Mouse (Mus musculus): Measurements from ENCODE around the gene Sod3. TPM values are rescaled to one million over a fixed set of nuclear protein-coding genes. Genes with fewer than 3 reads are reported as not detected.

Gene Sod3
- polyA plus RNA-seq, 1 experiment from 2014 or later: 2.7 TPM

DNA sequence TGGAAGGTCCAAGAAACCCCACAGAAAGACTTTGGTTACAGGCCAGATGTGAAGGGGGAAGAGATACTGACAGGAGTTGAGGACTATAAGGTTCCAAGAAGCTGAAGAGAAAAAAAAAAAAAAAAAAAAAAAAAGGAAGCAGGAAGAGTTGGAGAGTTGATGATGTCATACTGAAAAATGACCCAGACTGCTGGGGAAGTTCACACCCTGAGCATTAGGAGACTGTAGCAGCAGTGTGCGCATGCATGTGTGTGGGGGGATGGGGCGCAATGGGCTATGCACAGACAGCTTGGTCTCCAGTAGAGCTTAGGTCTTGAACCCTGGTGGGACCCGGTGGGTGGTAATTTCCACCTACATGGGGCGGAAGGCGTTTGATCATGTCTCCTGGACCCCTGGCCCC lies 20.2 kb downstream of the Sod3 start:
- no peak for ATAC-seq (ENCODE audit: insufficient number of reproducible peaks, low FRiP score, low TSS enrichment, low read depth)
- no peak overlapping the region for H3K27ac ChIP-seq (replicated peaks)
- 89% methylated on average over 5 of the region's 5 CpGs for WGBS

DNA sequence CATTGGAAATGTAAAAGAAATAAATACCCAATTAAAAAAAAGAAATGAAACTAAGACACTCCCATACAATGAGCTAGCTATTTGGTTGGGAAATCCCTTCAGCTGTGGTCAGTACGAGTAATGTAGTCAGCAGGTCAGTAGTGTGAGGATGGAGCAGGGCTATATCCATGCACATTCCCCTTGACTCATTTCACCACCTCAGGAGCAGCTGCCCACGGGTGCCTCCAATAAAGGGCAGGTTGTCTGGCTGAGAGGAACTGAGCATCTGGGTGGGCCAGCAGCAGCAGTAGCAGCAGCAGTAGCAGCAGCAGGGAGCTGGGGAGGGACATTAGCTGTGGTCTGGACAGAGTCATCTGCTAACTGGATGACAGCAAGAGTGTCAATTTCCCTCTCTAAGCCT lies 22.4 kb downstream of the Sod3 start:
- no peaks in the 10 kb centered on the region for H3K9me3 ChIP-seq (replicated peaks)
- no peaks in the 10 kb centered on the region for H3K36me3 ChIP-seq
- H3K27me3 ChIP-seq: no peaks in the 10 kb centered on the region
- H3K27ac ChIP-seq (replicated peaks): no peak overlapping the region
- H3K9ac ChIP-seq: no peak overlapping the region
- no peak overlapping the region for H3K4me3 ChIP-seq (replicated peaks)
- no peak for ATAC-seq (ENCODE audit: insufficient number of reproducible peaks, low FRiP score, low TSS enrichment, low read depth)
- H3K4me2 ChIP-seq (replicated peaks): no peak overlapping the region
- 76% methylated on average over 2 of the region's 2 CpGs for whole genome bisulfite sequencing
- no peaks in the 10 kb centered on the region for H3K4me1 ChIP-seq

More for the DNA sequence above, 20.2 kb downstream of the Sod3 start:
- Histone ChIP-seq H3K4me3 (replicated peaks) (no peak overlapping the region), H3K9ac (no peak overlapping the region), H3K36me3 (no peaks in the 10 kb centered on the region), H3K27me3 (no peaks in the 10 kb centered on the region), H3K9me3 (replicated peaks) (no peaks in the 10 kb centered on the region), H3K4me1 (no peaks in the 10 kb centered on the region), H3K4me2 (replicated peaks) (no peak overlapping the region)

DNA sequence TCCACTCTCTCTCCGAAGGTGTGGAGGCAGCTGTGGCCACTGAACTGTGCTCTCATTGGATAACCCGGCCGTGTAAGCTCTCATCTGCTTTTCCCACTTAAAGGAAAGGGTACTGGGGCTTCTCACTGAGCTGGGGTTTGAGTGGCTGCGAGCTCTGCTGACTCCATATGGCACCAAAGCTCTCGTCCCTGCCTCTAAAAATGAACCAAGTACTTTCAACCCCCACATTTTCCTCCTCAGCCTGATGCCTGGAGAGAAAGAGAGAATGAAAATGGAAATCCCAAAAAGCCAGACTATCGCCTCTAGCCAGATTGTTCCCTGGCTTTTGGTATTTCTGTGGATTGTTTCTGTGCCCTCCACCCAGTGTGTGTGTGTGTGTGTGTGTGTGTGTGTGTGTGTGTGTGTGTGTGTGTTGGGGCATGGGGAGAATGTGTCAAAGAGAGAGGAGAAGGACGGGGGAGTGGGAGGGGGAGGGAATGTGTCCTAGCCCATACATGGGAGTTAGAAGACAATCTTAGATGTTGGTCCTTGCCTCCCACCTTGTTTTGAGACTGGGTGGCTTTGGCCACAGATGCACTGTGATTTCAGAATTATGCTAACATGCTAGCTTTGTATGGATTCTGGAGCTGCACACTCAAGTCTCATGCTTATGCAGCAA lies 24.6 kb downstream of the Sod3 start:
- no peak overlapping the region for H3K27ac ChIP-seq (replicated peaks)

DNA sequence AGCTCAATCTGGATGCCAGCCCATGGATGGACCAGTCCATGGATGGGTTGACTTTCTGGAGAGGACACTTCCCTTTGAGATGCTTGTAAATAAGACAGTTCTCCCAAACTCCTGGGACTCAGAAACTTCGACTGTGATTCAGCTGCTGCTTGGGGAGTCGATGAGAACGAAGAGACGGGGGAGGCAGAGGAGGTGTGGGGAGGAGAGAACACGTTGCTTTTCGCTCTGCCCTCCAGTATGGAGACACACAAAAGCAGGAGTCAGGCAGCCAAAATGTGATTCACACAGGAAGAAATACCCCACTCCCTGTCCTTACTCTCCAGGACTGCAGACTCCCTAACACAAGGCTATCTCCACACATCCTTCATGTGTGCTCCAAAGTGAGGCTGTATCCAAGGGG lies 26.8 kb downstream of the Sod3 start:
- Histone ChIP-seq H3K4me1 (no peaks in the 10 kb centered on the region), H3K27ac (replicated peaks) (no peak overlapping the region), H3K27me3 (no peaks in the 10 kb centered on the region), H3K4me3 (replicated peaks) (no peak overlapping the region), H3K36me3 (no peaks in the 10 kb centered on the region), H3K9ac (no peak overlapping the region), H3K9me3 (replicated peaks) (no peaks in the 10 kb centered on the region), H3K4me2 (replicated peaks) (no peak overlapping the region)
- 88% methylated on average over 6 of the region's 6 CpGs for WGBS
- ATAC-seq (ENCODE audit: insufficient number of reproducible peaks, low FRiP score, low TSS enrichment, low read depth): no peak

More for the DNA sequence above, 24.6 kb downstream of the Sod3 start:
- ATAC-seq (ENCODE audit: insufficient number of reproducible peaks, low FRiP score, low TSS enrichment, low read depth): no peak
- Histone ChIP-seq H3K4me3 (replicated peaks) (no peak overlapping the region), H3K27me3 (no peaks in the 10 kb centered on the region), H3K9ac (no peak overlapping the region), H3K4me1 (no peaks in the 10 kb centered on the region), H3K4me2 (replicated peaks) (no peak overlapping the region), H3K36me3 (no peaks in the 10 kb centered on the region), H3K9me3 (replicated peaks) (no peaks in the 10 kb centered on the region)
- WGBS: 70% methylated on average over 7 of the region's 7 CpGs

DNA sequence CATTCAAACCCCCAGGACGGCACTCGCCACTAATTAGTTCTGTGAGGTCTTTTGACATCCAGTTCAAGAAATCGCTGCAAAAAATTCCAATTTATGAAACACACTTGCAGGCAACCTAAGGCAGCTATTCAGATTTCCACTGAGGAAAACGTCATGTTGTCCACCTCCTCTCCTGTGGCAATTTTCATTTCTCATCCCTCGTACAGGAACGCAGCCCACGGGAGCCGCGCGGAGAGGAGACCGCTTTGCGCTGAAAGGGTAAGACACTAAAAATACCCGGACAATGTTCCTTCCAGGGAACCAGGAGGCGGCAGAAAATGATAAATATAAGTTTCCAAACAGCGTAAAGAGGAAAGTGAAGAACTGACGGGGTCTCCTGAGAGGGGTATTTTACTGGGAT lies 27.9 kb downstream of the Sod3 start:
- Histone ChIP-seq H3K27me3 (no peaks in the 10 kb centered on the region), H3K36me3 (no peaks in the 10 kb centered on the region), H3K4me1 (no peaks in the 10 kb centered on the region), H3K4me2 (replicated peaks) (no peak overlapping the region), H3K27ac (replicated peaks) (no peak overlapping the region), H3K9ac (no peak overlapping the region), H3K9me3 (replicated peaks) (no peaks in the 10 kb centered on the region), H3K4me3 (replicated peaks) (no peak overlapping the region)
- 73% methylated on average over 16 of the region's 16 CpGs for WGBS
- ATAC-seq (ENCODE audit: insufficient number of reproducible peaks, low FRiP score, low TSS enrichment, low read depth): no peak

DNA sequence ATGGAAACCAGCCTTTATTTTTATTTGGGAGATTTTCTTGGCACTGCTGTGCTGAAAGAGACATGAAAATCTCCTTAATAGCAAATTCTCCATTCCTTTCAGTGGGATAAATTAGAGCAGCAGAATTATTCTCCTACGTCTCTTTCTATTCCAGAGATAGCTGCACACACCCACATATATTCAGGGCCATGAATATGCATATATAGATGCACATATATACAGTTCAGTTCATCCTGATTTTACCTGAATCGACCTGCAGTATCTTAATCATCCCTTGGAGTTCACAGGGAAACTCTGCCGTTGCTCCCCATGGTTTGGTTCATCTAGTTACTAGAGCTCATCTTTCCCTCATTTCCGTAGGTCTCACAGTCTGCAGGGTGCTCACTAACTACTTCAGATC lies 30.2 kb downstream of the Sod3 start:
- Histone ChIP-seq H3K9me3 (replicated peaks) (no peaks in the 10 kb centered on the region), H3K27me3 (no peaks in the 10 kb centered on the region), H3K27ac (replicated peaks) (no peak overlapping the region), H3K9ac (no peak overlapping the region), H3K4me2 (replicated peaks) (no peak overlapping the region), H3K4me1 (no peaks in the 10 kb centered on the region), H3K36me3 (no peaks in the 10 kb centered on the region), H3K4me3 (replicated peaks) (no peak overlapping the region)
- ATAC-seq (ENCODE audit: insufficient number of reproducible peaks, low FRiP score, low TSS enrichment, low read depth): no peak
- 78% methylated on average over 4 of the region's 4 CpGs for WGBS

DNA sequence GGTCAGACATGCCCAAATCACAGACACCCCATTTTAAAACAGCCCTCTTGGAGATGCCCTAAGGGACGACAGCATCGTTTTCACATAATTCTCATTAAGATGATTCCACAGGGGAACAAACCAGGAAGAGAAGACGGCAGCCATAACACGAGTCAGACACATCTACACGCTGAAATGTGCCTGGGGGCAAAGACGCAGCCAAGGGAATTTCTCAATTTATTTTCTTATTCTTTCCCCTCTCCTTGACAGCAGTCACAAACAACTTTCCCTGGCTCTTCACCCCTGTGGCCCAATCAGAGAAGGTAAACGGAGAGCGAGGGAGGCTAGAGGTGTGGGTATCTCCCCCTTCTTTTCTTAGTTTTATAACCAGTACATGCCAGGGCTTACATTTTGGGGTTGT lies 40.8 kb downstream of the Sod3 start:
- Histone ChIP-seq H3K4me2 (replicated peaks) (no peak overlapping the region), H3K27me3 (no peaks in the 10 kb centered on the region), H3K27ac (replicated peaks) (no peak overlapping the region), H3K36me3 (no peaks in the 10 kb centered on the region), H3K9me3 (replicated peaks) (no peaks in the 10 kb centered on the region), H3K4me3 (replicated peaks) (no peak overlapping the region), H3K9ac (no peak overlapping the region), H3K4me1 (no peaks in the 10 kb centered on the region)
- WGBS: 41% methylated on average over 8 of the region's 8 CpGs
- no peak for ATAC-seq (ENCODE audit: insufficient number of reproducible peaks, low FRiP score, low TSS enrichment, low read depth)

DNA sequence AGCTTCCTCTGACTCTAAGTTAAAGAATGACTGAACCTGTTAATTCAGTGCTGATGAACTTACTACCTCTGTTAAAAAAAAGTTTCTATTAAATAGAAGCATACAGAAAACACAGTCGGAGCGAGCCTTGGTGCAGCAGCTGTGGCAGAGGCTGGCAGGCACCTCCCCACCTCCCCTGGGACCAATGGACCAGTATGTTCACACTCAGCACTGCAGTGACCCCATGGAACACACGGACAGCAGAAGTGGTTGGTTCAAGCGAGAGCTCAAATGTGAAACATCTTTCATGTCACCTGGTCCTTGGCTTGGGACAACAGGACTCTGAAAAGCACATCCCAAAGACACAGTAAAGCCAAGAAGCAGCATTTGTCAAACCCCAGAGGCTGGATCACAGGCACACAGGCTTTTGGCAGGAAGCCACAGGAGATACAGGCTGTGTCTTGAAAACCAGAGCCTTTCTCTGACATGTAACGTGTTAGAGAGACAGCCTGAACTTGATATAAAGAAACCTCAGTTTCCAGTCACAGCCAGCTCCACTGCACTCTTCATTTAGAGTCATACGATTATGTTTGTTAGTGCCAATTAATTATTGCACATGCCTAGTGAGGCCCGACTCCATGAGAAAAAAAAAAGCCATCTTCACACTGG lies 45.2 kb downstream of the Sod3 start:
- Histone ChIP-seq H3K27me3 (no peaks in the 10 kb centered on the region), H3K27ac (replicated peaks) (no peak overlapping the region), H3K9me3 (replicated peaks) (no peaks in the 10 kb centered on the region), H3K4me2 (replicated peaks) (no peak overlapping the region), H3K4me1 (no peaks in the 10 kb centered on the region), H3K9ac (no peak overlapping the region), H3K36me3 (no peaks in the 10 kb centered on the region), H3K4me3 (replicated peaks) (no peak overlapping the region)
- 59% methylated on average over 7 of the region's 7 CpGs for WGBS
- ATAC-seq (ENCODE audit: insufficient number of reproducible peaks, low FRiP score, low TSS enrichment, low read depth): no peak

DNA sequence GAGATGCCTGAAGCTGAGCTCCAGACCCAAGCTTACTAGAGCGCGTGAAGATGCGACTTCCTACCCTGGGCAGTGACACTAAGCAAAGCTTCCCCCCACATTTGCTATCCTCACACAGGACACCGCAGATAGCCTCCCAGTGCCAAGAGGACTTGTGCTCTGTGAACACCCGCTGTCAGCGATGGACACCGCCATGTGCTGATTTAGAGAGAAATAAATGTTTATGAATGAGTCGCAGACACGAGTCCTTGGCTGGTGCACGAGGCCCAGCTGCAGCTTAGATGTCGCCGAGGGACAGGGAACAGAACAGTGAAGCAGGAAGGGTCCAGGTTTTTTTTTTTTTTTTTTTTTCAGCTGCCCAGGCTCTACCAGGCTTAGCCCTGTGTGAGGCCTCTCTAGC lies 46.6 kb downstream of the Sod3 start:
- H3K4me3 ChIP-seq (replicated peaks): no peak overlapping the region
- WGBS: 85% methylated on average over 12 of the region's 12 CpGs
- no peak for ATAC-seq (ENCODE audit: insufficient number of reproducible peaks, low FRiP score, low TSS enrichment, low read depth)

DNA sequence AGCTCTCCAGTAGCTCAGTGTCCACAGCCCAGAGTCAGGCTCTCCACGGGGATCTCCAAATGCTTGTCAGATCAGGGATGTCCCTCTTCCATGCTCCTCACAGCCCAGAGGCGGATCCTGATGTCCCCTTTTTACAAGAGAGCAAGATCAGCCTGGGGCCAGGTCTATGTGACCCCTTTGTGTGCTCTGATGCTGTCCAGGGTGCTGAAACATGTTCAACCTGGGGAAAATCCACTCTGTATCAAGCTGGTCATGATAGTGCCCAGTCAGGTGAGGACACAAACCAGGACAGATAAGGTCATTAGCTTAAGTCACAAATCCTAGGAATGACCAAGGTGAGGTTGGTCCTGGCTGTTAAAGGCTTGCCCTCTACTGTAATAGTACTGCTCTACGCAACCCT lies 48.0 kb downstream of the Sod3 start:
- Histone ChIP-seq H3K4me2 (replicated peaks) (no peak overlapping the region), H3K4me1 (no peaks in the 10 kb centered on the region), H3K27me3 (no peaks in the 10 kb centered on the region), H3K36me3 (no peaks in the 10 kb centered on the region), H3K27ac (replicated peaks) (no peak overlapping the region), H3K9me3 (replicated peaks) (no peaks in the 10 kb centered on the region), H3K9ac (no peak overlapping the region), H3K4me3 (replicated peaks) (no peak overlapping the region)
- no peak for ATAC-seq (ENCODE audit: insufficient number of reproducible peaks, low FRiP score, low TSS enrichment, low read depth)
- 45% methylated on average over 3 of the region's 3 CpGs for WGBS

More for the DNA sequence above, 46.6 kb downstream of the Sod3 start:
- Histone ChIP-seq H3K36me3 (no peaks in the 10 kb centered on the region), H3K4me2 (replicated peaks) (no peak overlapping the region), H3K9ac (no peak overlapping the region), H3K4me1 (no peaks in the 10 kb centered on the region), H3K9me3 (replicated peaks) (no peaks in the 10 kb centered on the region), H3K27me3 (no peaks in the 10 kb centered on the region), H3K27ac (replicated peaks) (no peak overlapping the region)

DNA sequence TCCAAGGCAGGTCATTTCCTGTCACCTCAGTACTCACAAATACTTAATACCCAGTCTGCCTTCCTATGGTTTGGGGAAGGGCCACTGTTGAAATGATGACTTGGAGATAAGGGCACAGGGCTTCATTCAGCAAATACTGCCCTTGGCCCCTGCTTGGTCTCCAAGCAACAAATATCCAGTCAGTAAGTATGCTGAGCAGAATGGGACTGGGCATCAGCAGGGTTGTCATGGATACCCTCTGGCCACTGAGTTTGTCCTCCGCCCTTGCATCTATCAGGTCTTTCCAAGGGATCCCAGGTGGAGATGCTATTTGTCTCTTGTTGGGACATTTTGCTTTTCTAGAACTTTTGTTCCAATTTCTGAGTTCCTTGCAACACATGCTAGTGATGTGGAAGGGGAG lies 51.6 kb downstream of the Sod3 start:
- Histone ChIP-seq H3K4me2 (replicated peaks) (no peak overlapping the region), H3K9ac (no peak overlapping the region), H3K9me3 (replicated peaks) (no peaks in the 10 kb centered on the region), H3K27ac (replicated peaks) (no peak overlapping the region), H3K4me1 (no peaks in the 10 kb centered on the region), H3K27me3 (no peaks in the 10 kb centered on the region), H3K36me3 (no peaks in the 10 kb centered on the region), H3K4me3 (replicated peaks) (no peak overlapping the region)
- ATAC-seq (ENCODE audit: insufficient number of reproducible peaks, low FRiP score, low TSS enrichment, low read depth): no peak
- 97% methylated on average over 1 of the region's 1 CpGs for WGBS

DNA sequence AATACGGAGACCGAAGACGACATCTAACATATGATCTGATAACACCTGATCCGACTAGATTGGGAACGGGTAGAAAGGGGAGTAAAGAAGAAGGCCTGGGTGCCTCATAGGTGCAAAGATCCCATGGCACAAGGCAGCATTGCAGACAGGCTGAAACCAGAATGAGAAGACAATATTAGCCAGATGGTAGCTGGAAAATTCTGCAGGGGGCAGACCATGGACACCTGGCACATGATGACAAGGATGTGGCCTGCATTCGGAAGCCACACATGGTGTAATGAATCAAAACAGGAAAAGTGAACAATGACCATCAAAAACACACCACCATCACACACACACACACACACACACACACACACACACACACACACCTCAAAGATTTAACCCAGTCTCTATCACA lies 52.3 kb downstream of the Sod3 start:
- no peak overlapping the region for H3K4me3 ChIP-seq (replicated peaks)
- no peak for ATAC-seq (ENCODE audit: insufficient number of reproducible peaks, low FRiP score, low TSS enrichment, low read depth)
- H3K27me3 ChIP-seq: no peaks in the 10 kb centered on the region
- H3K9ac ChIP-seq: no peak overlapping the region
- no peaks in the 10 kb centered on the region for H3K9me3 ChIP-seq (replicated peaks)
- H3K27ac ChIP-seq (replicated peaks): no peak overlapping the region
- no peaks in the 10 kb centered on the region for H3K4me1 ChIP-seq
- no peak overlapping the region for H3K4me2 ChIP-seq (replicated peaks)
- H3K36me3 ChIP-seq: no peaks in the 10 kb centered on the region
- WGBS: 80% methylated on average over 6 of the region's 6 CpGs

Data from embryonic facial prominence, embryonic 15.5 days (tissue).